Mouse (Mus musculus): ENCODE results near the gene Hexim1. TPM values are rescaled to one million over a fixed set of nuclear protein-coding genes. Genes with fewer than 3 reads are reported as not detected.

The Hexim1 gene
- polyA plus RNA-seq, 1 experiment, result 10.3 TPM

GRCm38 (mm10) chr11:103073671-103074070 lies 42.4 kb upstream of the Hexim1 start:
- Histone ChIP-seq H3K27me3 (ENCODE audit: control insufficient read depth, insufficient read depth, low read length) (no peaks in the 10 kb centered on the region), H3K27ac (ENCODE audit: insufficient read depth, low read length) (no peak overlapping the region), H3K4me3 (ENCODE audit: extremely low read depth, insufficient read depth, insufficient read length) (no peak overlapping the region), H3K4me1 (ENCODE audit: control insufficient read depth, insufficient read depth, insufficient read length) (no peaks in the 10 kb centered on the region), H3K36me3 (ENCODE audit: control insufficient read depth, insufficient read depth, low read length) (peaks cover 7% of the 10 kb centered on the region)
- WGBS, result 87% methylated on average over 7 of the region's 7 CpGs
- TF ChIP-seq CTCF (IDR thresholded peaks at IDR 0.05; ENCODE audit: extremely low read depth, insufficient read depth, insufficient read length, insufficient replicate concordance) (no peak), POLR2A (IDR thresholded peaks at IDR 0.05; ENCODE audit: low read depth, low read length) (no peak)
- DNase-seq (ENCODE audit: low read depth in 1 of 2, low spot score in 2 of 2), result no peak

- 90% methylated on average over 10 of the region's 10 CpGs for WGBS
- TF ChIP-seq CTCF (IDR thresholded peaks at IDR 0.05; ENCODE audit: extremely low read depth, insufficient read depth, insufficient read length, insufficient replicate concordance) (no peak), POLR2A (IDR thresholded peaks at IDR 0.05; ENCODE audit: low read depth, low read length) (no peak)
- Histone ChIP-seq H3K4me3 (ENCODE audit: extremely low read depth, insufficient read depth, insufficient read length) (no peak overlapping the region), H3K36me3 (ENCODE audit: control insufficient read depth, insufficient read depth, low read length) (peaks cover 2% of the 10 kb centered on the region; the same call in 1 of the 2 replicates), H3K27me3 (ENCODE audit: control insufficient read depth, insufficient read depth, low read length) (no peaks in the 10 kb centered on the region), H3K4me1 (ENCODE audit: control insufficient read depth, insufficient read depth, insufficient read length) (no peaks in the 10 kb centered on the region), H3K27ac (ENCODE audit: insufficient read depth, low read length) (no peak overlapping the region)
- DNase-seq (ENCODE audit: low read depth in 1 of 2, low spot score in 2 of 2), result no peak
These were observed 41.8 kb upstream of the Hexim1 start for GRCm38 (mm10) chr11:103074121-103074650.

GRCm38 (mm10) chr11:103074796-103075323 lies 41.2 kb upstream of the Hexim1 start:
- Histone ChIP-seq H3K27ac (ENCODE audit: insufficient read depth, low read length) (no peak overlapping the region), H3K36me3 (ENCODE audit: control insufficient read depth, insufficient read depth, low read length) (no peaks in the 10 kb centered on the region), H3K4me3 (ENCODE audit: extremely low read depth, insufficient read depth, insufficient read length) (no peak overlapping the region), H3K27me3 (ENCODE audit: control insufficient read depth, insufficient read depth, low read length) (no peaks in the 10 kb centered on the region), H3K4me1 (ENCODE audit: control insufficient read depth, insufficient read depth, insufficient read length) (no peaks in the 10 kb centered on the region)
- TF ChIP-seq CTCF (IDR thresholded peaks at IDR 0.05; ENCODE audit: extremely low read depth, insufficient read depth, insufficient read length, insufficient replicate concordance), result no peak
- TF ChIP-seq POLR2A (IDR thresholded peaks at IDR 0.05; ENCODE audit: low read depth, low read length), result no peak
- WGBS, result 60% methylated on average over 10 of the region's 10 CpGs
- DNase-seq (ENCODE audit: low read depth in 1 of 2, low spot score in 2 of 2), result no peak

GRCm38 (mm10) chr11:103076010-103076409 lies 40.0 kb upstream of the Hexim1 start:
- Histone ChIP-seq H3K4me3 (ENCODE audit: extremely low read depth, insufficient read depth, insufficient read length) (no peak overlapping the region), H3K27ac (ENCODE audit: insufficient read depth, low read length) (no peak overlapping the region), H3K36me3 (ENCODE audit: control insufficient read depth, insufficient read depth, low read length) (no peaks in the 10 kb centered on the region), H3K27me3 (ENCODE audit: control insufficient read depth, insufficient read depth, low read length) (no peaks in the 10 kb centered on the region; the same call in 1 of the 2 replicates), H3K4me1 (ENCODE audit: control insufficient read depth, insufficient read depth, insufficient read length) (peaks cover 8% of the 10 kb centered on the region)
- TF ChIP-seq POLR2A (IDR thresholded peaks at IDR 0.05; ENCODE audit: low read depth, low read length), result no peak
- WGBS, result 71% methylated on average over 7 of the region's 7 CpGs
- no peak for DNase-seq (ENCODE audit: low read depth in 1 of 2, low spot score in 2 of 2)

- Histone ChIP-seq H3K27ac (ENCODE audit: insufficient read depth, low read length) (no peak overlapping the region), H3K36me3 (ENCODE audit: control insufficient read depth, insufficient read depth, low read length) (no peaks in the 10 kb centered on the region), H3K4me3 (ENCODE audit: extremely low read depth, insufficient read depth, insufficient read length) (no peak overlapping the region), H3K27me3 (ENCODE audit: control insufficient read depth, insufficient read depth, low read length) (no peaks in the 10 kb centered on the region; the same call in 1 of the 2 replicates), H3K4me1 (ENCODE audit: control insufficient read depth, insufficient read depth, insufficient read length) (peaks cover 8% of the 10 kb centered on the region)
- 91% methylated on average over 8 of the region's 8 CpGs for WGBS
- TF ChIP-seq CTCF (IDR thresholded peaks at IDR 0.05; ENCODE audit: extremely low read depth, insufficient read depth, insufficient read length, insufficient replicate concordance), result no peak
- no peak for DNase-seq (ENCODE audit: low read depth in 1 of 2, low spot score in 2 of 2)
These were observed 39.5 kb upstream of the Hexim1 start for GRCm38 (mm10) chr11:103076581-103076980.

GRCm38 (mm10) chr11:103078131-103078530 lies 37.9 kb upstream of the Hexim1 start:
- no peaks in the 10 kb centered on the region; the same call in 1 of the 2 replicates for H3K27me3 ChIP-seq (ENCODE audit: control insufficient read depth, insufficient read depth, low read length)
- no peak overlapping the region for H3K27ac ChIP-seq (ENCODE audit: insufficient read depth, low read length)
- peaks cover 8% of the 10 kb centered on the region for H3K4me1 ChIP-seq (ENCODE audit: control insufficient read depth, insufficient read depth, insufficient read length)
- TF ChIP-seq POLR2A (IDR thresholded peaks at IDR 0.05; ENCODE audit: low read depth, low read length) (no peak), CTCF (IDR thresholded peaks at IDR 0.05; ENCODE audit: extremely low read depth, insufficient read depth, insufficient read length, insufficient replicate concordance) (no peak)
- H3K36me3 ChIP-seq (ENCODE audit: control insufficient read depth, insufficient read depth, low read length), result no peaks in the 10 kb centered on the region
- no peak overlapping the region for H3K4me3 ChIP-seq (ENCODE audit: extremely low read depth, insufficient read depth, insufficient read length)
- WGBS, result 96% methylated on average over 11 of the region's 11 CpGs
- no peak for DNase-seq (ENCODE audit: low read depth in 1 of 2, low spot score in 2 of 2)

- WGBS, result 11% methylated on average over 43 of the region's 43 CpGs
- H3K4me3 ChIP-seq (ENCODE audit: extremely low read depth, insufficient read depth, insufficient read length), result peak overlapping the region; percentile 44; the same call in 1 of the 2 replicates
- H3K27ac ChIP-seq (ENCODE audit: insufficient read depth, low read length), result no peak overlapping the region
- H3K36me3 ChIP-seq (ENCODE audit: control insufficient read depth, insufficient read depth, low read length), result no peaks in the 10 kb centered on the region
- TF ChIP-seq CTCF (IDR thresholded peaks at IDR 0.05; ENCODE audit: extremely low read depth, insufficient read depth, insufficient read length, insufficient replicate concordance), result peak; percentile 30; the same call in 1 of the 2 replicates
- no peak for TF ChIP-seq POLR2A (IDR thresholded peaks at IDR 0.05; ENCODE audit: low read depth, low read length)
- DNase-seq (ENCODE audit: low read depth in 1 of 2, low spot score in 2 of 2), result no peak
- no peaks in the 10 kb centered on the region; the same call in 1 of the 2 replicates for H3K27me3 ChIP-seq (ENCODE audit: control insufficient read depth, insufficient read depth, low read length)
- peaks cover 8% of the 10 kb centered on the region for H3K4me1 ChIP-seq (ENCODE audit: control insufficient read depth, insufficient read depth, insufficient read length)
These were observed 35.5 kb upstream of the Hexim1 start for GRCm38 (mm10) chr11:103080323-103081091.
